Mouse (Mus musculus): ENCODE results near the gene Kcnq1.

Kcnq1 gene

DNA sequence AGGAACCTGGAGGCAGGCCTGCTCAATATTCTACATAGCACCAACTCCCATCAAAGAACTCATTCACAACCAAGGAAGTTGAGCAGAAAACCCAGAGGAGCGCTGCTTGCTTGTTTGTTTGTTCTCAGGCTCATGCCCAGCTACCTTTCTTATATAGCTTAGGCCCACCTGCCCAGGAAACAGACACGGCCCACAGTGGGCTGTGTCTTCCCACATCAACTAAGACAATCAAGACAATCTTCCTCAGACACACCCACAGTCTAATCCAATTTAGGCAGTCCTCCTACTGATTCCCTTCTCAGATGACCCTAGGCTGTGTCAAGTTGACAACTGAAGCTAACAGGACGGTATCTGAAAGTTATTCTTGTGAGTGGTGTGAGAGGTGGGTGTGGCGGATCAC is at the start of gene Kcnq1:
Gene Kcnq1, plus strand, starts transcription at position 301 of the 400 bp plus-strand sequence.
- DNase-seq (ENCODE audit: low read depth, low spot score), result no peak

DNA sequence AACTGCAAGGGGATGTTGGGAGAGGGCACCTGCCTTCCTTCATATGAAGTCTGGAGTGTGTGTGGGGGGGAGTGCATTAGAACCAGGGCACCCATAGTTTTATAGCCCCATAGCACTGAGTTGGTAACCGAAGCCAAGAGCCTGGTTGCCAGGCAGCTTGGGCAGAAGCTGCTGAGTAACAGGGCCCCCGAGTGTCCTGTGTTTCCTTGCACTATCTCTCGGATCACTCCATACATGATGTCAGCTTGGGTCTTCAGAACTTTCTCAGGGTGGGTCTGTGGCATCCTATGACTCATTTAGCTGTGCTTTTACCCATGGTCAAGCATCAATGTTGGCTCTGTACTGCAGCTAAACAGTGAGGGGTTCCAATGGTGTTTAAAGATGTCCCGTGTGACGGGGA is 49.1 kb upstream of the Kcnq1 start:
- DNase-seq (ENCODE audit: low read depth, low spot score), result no peak

DNA sequence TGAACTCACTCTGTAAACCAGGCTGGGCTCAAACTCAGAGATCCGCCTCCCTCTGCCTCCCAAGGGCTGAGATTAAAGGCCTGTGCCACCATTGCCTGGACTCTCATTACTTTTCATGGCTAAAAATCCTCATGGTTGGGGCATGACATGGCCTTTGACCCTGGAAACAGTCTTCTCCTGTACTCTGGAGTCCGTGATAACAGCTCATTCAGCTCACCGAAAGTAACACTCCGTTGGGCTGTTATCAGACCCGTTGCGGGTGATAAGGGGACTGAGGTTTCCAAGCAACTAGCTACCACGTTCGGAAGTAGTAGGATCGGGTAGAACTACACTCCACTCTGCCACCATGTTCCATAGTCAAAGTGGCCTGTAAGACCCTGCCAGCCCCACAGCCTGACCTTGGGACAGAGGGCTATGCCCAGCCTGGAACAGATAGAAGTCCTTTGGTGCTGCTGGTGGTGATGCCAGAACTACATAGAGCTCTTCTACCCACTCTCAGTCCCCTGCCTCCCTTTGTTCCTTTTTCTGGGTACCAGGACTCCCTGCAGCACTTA is 48.4 kb upstream of the Kcnq1 start:
- no peak for DNase-seq (ENCODE audit: low read depth, low spot score)

DNA sequence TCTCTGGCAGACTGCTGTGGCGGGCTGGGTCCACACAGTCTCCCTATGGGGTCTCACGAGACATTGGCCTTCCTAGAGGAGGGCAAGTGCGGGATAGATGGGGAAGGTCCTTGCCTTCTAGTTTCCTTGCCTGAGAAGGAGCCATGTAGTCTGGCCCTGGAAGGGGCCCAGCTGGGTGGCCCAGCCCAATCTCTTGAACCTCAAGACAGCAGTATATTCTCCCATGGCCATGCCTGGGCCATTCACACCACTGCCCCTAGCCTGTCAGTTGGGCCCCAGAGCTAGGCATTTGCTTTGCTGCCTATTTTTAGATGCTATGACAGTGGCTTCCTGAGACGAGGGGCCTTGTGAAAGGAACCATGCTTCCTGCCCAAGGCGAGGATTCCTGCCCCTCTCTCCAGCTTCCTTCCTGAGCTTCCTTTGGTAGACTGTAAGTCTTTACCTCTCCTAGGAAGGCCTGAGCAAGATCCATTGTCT is 47.9 kb upstream of the Kcnq1 start:
- DNase-seq (ENCODE audit: low read depth, low spot score), result no peak

DNA sequence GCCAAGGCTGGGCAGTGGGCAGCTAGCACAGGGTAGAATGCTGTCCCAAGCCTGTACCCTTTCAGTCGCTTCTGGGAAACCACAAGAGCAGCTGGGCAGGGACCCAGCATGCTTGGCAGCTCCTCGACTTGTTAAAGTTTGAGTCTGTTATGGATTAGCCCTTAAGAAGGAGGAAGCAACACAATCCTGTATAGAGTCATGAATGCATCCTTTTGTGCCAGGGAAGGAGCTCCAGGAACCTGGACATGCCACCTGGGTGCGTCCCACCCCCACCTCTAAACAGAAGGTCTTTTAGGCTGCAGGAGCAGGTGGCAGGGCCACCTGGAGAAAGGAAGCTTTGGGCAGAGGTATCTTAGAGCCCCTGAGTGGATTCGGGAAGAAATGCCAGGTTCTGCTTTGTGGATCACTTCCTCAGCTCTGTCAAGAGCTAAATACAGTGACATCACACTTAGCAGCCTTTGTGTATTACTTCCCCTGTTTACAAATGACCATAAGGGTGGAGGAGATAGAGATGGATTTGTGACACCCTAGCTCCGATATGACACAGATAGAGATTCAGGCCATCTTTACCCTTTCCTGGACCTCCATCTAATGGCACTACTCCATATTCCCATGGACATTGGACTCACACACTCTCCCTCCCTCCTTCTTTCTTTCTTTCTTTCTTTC is 46.8 kb upstream of the Kcnq1 start:
- peak; percentile 80 for DNase-seq (ENCODE audit: low read depth, low spot score)

DNA sequence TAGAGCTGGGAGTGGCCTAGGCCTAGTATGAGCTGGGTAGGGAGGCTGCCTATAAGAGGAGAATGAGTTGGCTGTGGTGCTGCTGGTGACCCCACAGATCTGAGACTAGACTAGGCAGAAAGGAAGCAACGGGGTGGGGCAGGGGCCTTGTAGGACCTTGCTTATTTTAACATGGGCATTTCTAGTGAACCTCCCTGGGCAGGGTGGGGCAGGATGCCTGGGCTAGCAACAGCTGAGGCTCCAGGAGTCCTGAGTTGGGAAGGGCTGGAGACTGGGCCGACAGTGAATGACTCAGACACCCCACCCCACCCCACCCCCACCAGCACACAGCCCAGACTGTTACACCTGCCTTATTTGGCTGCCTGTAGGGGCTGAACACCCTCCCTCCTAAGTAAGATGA is 43.5 kb upstream of the Kcnq1 start:
- no peak for DNase-seq (ENCODE audit: low read depth, low spot score)

DNA sequence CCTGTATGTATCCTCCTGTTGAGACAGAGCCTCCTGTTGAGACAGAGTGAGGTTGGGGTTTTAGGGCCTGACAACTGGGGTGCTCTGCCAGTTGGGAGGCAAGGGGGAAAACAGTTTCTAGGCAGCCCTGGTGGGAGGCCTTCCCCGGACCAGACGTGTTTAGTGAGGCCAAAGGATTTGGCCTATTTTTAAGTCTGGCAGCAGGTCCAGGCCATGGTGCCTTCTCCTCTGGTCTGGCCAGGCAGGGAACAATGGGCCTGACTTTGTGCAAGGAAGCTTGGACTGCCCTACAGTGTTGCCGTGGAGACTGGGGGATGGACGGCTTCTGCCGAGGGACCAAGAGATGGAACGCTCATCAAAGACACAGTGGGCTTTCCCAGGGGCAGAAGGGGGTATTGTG is 41.9 kb upstream of the Kcnq1 start:
- DNase-seq (ENCODE audit: low read depth, low spot score), result peak; percentile 28

DNA sequence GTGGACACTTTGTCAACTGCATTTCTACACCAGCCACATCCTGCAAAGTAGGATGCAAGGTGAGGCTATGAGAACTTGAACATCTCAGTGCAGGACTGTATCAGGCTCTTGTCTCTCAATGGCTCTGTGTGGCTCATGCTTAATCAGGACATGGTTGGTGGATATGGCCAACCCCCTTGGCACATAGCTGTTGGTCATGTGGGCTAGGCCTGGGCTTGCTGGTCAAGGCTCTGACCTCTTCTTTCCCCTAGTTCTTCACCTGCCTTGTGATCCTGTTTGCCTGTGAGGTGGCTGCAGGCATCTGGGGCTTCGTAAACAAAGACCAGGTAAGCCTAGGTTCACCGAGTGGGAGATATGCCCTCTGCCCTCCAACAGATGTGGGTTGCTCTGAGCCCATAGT is 40.5 kb upstream of the Kcnq1 start:
- DNase-seq (ENCODE audit: low read depth, low spot score), result no peak

DNA sequence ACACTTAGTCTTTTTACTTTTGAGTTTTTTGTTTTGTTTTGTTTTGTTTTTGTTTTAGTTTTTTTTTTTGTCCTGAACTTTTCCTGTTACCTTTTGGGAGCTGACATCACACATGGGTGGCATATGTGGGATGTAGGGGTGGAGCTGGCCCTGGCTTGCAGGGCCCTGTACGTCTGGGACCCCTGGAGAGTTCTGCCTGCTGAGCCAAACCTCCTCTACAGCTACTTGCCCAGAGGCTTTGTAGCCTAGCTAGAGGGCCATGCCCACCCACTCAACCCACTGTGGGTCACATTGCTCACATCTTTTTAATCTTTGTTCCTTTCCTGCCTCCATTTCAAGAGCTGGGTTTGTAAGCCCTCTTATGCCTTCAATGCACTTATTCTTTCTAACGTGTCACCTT is 38.7 kb upstream of the Kcnq1 start:
- no peak for DNase-seq (ENCODE audit: low read depth, low spot score)

DNA sequence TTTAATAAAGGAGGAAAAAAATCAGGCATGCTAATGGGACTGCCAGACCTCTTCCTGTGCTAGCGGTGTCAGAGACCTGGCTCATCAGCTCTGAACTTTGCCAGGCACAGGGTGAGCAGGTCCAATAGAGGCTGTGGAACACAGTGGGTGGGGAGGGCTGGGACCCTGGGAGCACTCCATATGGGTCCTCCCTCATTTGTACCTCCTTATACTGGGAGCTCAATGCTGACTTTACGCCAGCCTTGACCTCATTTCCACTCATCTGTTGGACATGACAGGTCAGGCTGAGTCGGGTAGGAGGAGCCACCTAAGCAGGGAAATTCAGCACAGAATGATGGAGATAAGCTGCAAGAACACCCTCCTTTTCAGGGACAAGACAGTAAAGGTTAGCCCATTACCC is 38.3 kb upstream of the Kcnq1 start:
- DNase-seq (ENCODE audit: low read depth, low spot score), result peak; percentile 24

DNA sequence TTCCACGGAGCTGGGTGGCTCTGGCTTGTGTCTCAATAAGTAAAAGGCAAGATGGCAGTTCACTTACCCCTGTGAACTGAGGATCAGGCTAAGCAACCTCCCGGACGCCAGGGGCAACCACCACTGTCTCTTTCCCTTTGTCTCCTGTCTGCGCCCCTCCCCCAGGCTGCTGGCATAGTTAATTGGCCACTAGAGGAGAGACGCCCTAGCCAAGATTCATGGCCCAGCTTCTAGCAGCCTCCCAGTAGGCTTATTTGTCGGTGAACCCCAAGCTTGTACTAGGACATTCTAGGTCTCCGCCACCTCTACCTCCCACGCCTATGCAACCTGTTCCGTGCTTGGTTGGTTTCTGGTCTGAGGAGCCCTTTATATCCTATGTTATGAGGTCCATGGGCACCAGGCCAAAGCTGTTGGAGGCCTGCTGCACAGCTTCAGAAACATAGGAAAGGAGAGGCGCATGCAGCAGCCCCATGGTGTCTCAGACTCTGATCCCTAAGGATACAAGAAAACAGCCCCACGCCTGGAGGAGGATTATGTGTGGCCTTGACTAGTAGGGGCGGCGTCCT is 37.8 kb upstream of the Kcnq1 start:
- no peak for DNase-seq (ENCODE audit: low read depth, low spot score)

DNA sequence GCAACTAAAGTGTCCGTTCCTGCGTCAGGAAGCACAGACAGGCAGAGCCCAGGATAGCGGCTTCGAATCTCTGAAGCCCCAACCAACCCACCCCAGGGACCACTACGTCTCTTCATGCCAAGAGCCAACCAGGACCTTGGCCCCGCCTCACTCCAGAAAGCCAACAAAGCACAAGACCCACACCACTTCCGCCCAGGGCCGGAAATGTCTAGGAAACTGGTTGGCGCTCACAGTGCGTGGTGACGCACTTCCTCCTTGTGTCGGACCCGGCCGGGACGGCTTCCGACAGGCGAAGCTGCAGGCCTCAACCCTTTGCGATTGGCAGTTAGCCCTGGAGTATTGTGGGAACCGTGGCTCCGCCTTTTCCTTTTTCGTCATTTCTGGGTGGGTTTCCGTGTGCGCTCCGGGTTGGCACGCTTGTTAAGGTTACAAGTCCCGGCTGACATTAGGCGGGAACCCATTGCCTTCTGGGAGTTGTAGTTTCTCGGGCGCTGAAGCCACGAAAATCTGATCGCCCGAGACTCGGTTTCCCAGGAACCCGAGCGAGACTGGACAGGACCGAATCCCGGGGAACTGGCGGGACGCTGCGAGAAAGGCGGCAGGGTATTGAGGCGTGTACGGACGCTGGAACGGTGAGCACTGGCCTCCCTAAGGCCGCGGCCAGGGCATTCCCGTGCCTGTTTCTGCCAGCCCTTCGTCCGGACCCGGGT is 37.1 kb upstream of the Kcnq1 start, which contains the start of gene Tssc4:
Gene Tssc4, plus strand, starts transcription at position 368 of the 710 bp plus-strand sequence.
- DNase-seq (ENCODE audit: low read depth, low spot score), result peak; percentile 100

DNA sequence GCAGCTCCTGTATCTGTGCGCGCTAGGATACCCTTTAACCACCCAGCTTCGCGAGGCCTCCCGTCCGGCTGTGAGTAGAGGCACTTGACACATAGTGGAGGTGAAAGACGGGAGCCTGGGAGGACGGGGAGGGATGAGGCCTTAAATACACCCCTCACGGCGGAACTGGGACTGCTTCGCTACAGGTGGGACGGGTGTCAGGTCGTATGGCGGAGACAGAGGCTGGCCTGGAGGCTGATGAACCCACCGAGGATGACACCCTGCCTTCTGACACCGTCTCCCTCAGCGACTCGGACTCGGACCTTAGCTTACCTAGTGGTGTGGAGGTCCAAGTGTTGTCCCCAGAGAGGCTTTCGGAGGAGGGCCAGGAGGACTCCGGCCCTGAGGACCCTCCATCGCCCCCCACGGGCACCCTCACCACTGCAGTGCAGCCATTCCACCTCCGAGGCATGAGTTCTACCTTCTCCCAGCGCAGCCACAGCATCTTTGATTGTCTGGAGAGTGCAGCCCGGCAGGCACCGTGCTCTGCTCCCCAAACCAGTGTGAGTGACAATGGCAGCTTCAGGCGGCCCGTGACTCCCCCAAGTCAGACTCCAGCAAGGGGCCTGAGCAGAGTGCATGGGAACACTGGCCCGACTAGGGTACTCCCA is 36.3 kb upstream of the Kcnq1 start:
- DNase-seq (ENCODE audit: low read depth, low spot score), result no peak

DNA sequence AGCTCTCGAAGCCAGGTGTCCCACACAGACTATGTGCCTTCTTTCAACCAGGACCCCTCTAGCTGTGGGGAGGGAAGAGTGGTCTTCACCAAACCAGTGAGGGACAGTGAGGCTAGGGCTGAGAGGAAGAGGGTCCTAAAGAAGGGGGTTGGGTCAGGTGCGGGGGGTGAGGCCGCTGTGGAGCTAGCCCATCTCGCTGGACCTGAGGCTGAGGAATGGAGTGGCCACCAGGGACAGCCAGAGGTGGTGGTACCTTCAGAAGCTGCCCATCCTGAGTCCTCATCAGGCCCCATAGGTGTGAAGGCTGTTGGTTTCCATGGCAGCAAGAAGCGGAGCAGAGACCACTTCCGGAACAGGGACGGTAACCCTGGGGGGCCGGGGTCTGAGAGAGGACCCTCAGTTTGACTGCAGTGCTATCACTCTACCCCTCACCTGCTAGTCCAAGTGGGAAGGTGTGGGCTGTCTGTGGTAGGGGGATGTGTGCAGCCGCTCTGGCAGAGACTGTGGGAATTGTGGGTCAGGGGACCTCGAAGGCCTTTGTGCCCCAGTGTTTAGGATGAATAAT is 35.6 kb upstream of the Kcnq1 start:
- no peak for DNase-seq (ENCODE audit: low read depth, low spot score)

DNA sequence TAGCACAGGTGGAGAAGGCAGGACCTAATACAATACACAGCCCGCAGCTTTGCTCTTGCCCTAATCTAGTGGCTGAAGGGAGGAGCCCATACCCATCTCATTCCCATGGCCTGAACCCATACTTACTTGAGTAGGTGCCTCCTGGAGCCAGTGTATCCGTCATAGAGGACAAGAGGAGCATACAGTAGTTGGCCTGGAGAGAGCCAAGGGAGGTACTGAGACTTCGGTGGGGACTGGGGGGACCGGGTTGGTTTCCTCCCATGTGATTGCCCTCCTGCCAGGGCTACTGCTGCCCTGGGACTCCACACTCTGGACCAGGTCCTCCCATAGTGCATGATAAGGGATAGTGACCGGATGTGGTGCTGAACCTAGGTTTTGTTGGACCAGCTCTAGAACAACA is 33.6 kb upstream of the Kcnq1 start:
- DNase-seq (ENCODE audit: low read depth, low spot score), result no peak

DNA sequence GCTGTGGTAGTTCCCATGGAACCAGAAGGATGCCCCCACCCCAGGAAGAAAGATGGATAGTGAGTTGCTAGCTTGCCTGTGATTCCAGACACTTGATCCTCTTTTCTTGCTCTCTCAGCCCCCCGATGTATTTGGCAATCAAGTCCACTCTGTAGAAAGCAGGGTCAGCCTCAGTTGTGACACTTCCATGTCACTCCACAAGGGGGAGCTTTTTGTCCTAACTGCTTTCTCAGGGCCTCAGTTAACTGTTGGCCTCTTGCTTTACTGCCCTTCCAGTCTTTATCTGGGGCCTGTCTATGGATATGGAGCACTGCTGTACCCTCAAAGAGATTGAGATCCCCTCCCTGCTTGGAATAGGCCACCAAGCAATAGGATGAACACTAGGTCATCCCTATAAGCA is 33.1 kb upstream of the Kcnq1 start:
- peak; percentile 54 for DNase-seq (ENCODE audit: low read depth, low spot score)

DNA sequence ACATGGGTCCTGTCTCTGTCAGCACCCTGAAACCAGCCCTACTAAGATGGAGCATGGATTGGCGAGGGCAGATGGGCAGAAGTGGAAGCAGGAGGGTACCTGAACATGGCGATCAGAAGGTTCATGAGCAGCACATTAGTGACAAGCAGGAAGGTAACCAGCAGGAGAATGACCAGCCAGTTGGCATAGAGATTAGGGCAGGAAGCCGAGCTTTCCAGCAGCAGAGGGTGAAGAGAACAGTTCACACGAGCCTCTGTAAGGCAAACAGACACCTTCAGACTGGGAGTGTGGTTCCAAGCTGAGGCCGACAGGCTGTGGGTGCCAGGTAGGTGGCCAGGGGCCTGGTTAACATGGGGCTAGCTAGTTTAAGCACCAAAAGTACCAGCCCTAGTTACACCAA is 30.8 kb upstream of the Kcnq1 start:
- no peak for DNase-seq (ENCODE audit: low read depth, low spot score)

DNA sequence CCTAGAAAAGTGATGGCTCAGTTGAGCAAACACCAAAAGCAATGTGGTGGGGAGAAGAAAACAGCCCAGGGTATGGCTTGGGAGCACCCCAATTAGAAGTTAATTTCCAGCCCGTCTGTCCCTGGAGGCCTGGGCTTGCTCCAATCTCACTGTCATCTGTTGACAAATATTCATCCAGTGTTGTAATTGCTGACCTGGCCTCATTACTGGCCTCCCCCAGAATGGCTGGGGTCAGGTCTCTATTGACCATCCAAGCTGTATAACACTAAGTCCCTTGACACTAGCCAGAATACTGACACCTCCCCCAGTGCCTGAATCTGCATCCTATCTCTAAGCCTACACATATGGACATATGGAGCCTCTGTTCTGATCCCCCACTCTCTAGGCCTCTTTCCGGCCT is 28.8 kb upstream of the Kcnq1 start:
- no peak for DNase-seq (ENCODE audit: low read depth, low spot score)

DNA sequence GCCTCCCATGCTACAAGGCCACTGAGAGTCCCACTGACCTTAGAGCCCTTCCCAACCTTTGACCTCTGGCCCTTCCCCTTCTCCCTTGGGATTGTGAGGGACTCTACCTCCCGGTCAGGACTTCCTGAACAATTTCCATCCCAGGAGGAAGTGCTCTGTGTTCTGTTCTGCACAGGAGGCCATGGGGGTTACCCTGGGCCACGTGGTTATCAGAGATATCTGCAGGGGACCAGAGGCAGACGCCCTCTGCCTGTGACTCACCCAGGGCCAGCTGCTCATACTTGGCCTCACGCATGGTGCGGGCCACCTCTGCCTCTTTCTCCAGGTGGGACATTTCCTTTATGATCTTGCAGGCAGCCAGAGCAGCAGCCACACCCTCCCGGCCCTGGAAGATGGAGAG is 24.1 kb upstream of the Kcnq1 start:
- DNase-seq (ENCODE audit: low read depth, low spot score), result no peak

DNA sequence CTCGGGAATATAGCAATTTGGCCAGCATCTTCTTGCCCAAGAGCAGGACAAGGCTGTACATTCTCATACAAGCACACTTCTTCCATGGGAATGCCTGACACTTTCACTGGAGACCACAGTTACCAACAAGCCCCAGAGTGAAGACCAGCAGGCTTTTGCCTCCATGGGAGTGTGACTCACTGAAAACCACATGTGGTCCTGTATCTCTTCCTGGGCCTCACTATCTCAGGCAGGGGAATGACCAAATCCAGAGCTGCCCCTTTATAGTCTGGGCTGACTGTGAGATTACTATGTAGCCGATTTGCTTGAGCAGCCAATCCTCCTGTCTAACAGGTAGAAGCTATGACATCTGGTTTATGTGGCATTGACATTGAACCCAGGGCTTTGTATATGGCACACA is 22.5 kb upstream of the Kcnq1 start:
- no peak for DNase-seq (ENCODE audit: low read depth, low spot score)

DNA sequence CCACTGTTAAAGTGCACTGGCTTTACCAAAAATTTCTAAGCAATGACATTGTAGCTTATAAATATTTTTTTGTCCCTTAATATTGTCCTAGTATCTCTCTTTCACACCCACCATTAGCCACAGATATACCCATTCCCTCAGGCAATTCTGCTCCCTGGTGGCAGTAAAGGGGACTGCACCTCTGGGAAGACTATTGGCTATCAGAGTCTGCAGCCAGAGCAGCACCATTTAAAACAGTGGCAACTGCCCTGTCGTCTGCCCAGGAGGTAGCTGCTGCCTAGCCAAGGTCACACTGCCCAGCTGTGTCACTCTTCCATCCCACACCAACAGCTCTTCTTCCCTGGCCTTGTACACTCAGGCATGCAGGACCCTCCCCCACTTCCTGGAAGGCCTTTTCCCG is 19.8 kb upstream of the Kcnq1 start:
- peak; percentile 44 for DNase-seq (ENCODE audit: low read depth, low spot score)

DNA sequence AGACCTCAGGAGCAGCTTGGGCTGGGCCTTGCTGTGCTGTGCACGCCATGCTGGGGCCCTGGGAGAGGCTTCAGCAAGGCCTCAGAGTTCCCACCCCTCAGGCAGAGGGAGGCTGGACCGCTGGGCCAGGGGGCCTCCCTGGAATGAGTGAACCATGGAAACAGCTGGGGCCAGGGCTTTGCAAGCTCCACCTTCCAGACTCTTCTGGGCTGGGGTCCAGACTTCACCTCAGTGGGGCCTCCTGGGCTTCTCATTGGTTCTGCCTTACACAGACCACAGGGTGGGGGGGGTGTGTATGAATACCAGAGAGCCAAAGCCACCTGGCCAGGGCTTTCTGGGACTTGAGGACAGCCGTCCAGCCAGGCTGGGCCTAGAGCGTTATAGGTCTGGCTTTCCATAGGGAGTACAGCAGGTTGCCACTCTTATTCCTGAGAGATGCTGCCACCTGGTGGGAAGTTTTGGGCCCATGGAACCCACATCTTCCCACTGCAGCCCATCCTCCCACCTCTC is 19.0 kb upstream of the Kcnq1 start:
- no peak for DNase-seq (ENCODE audit: low read depth, low spot score)
